Mouse (Mus musculus) midbrain, postnatal 0 days (tissue): ENCODE data around the gene Usp35. TPM values are rescaled to one million over a fixed set of nuclear protein-coding genes. Genes with fewer than 3 reads are reported as not detected.

Source experiments
- ATAC-seq: fragments of 200-750 bp; cut with Nextera tagmentation; 2 replicates; pipeline ENCODE4 v1.8.0; 2017; ENCODE audit warnings: moderate number of reproducible peaks, mild to moderate bottlenecking, moderate TSS enrichment, moderate library complexity; ENCODE audit not compliant: low FRiP score
- DNase-seq: peaks from one replicate; pipeline ENCODE4 v3.0.0-alpha.2; 2015; ENCODE audit warnings: low spot score
- H3K27ac ChIP-seq: fragments of 300-500 bp; sonication (generic); 2 replicates; pipeline ENCODE4 v1.5.1; 2014; ENCODE audit warnings: low read depth, mild to moderate bottlenecking, low read length, mixed read lengths
- H3K27me3 ChIP-seq: fragments of 300-500 bp; sonication (generic); 2 replicates; pipeline ENCODE4 v1.6.1; 2014; ENCODE audit warnings: low read length, control low read depth, mixed read lengths; ENCODE audit not compliant: insufficient read depth
- H3K36me3 ChIP-seq: fragments of 300-500 bp; sonication (generic); 2 replicates; pipeline ENCODE4 v1.6.1; 2014; ENCODE audit warnings: low read length, control low read depth, mixed read lengths; ENCODE audit not compliant: insufficient read depth
- H3K4me1 ChIP-seq: fragments of 300-500 bp; sonication (generic); 2 replicates; pipeline ENCODE4 v1.6.1; 2014; ENCODE audit warnings: mild to moderate bottlenecking, control low read depth, antibody characterized with exemption, low read length, mixed read lengths; ENCODE audit not compliant: insufficient read depth
- H3K4me2 ChIP-seq: fragments of 300-500 bp; sonication (generic); 2 replicates; pipeline ENCODE4 v1.6.1; 2014; ENCODE audit warnings: low read depth, mild to moderate bottlenecking, low read length, mixed read lengths; ENCODE audit not compliant: poor library complexity, severe bottlenecking
- H3K4me3 ChIP-seq: fragments of 300-500 bp; sonication (generic); 2 replicates; pipeline ENCODE4 v1.5.1; 2014; ENCODE audit warnings: low read depth, mild to moderate bottlenecking, low read length, moderate library complexity
- H3K9ac ChIP-seq: fragments of 300-500 bp; sonication (generic); replicated peaks from 2 replicates; pipeline ENCODE4 v1.6.1; 2014; ENCODE audit warnings: mild to moderate bottlenecking, low read length, moderate library complexity, mixed read lengths; ENCODE audit not compliant: poor library complexity, severe bottlenecking
- H3K9me3 ChIP-seq: fragments of 300-500 bp; sonication (generic); 2 replicates; pipeline ENCODE4 v1.6.1; 2016; ENCODE audit warnings: low read length, control low read depth
- CTCF ChIP-seq: IDR thresholded peaks from 2 replicates; pipeline ENCODE4 v1.5.1; 2016; ENCODE audit warnings: antibody characterized with exemption, mild to moderate bottlenecking
- WGBS: fragments of 180-500 bp; shearing (Covaris S2); extraction: QIAGEN DNeasy Blood & Tissue Kit; methylation state at CpG from one replicate; pipeline ENCODE4 v1.1.7; 2014; 5-methylcytosine and 5-hydroxymethylcytosine counted together
- polyA plus RNA-seq: library from polyadenylated mRNA; unstranded; fragments of >200 nt; fragmentation: Nextera tagmentation; extraction: Ambion mirVana; gene quantifications from 2 replicates; pipeline ENCODE4 v1.2.1, GENCODE M21; 2015
- total RNA-seq: library from RNA; depleted of rRNA; stranded (reverse); fragments of >200 nt; gene quantifications from 2 replicates; pipeline ENCODE4 v1.2.3, GENCODE M21; 2014

Gene Usp35
- total and polyA plus RNA-seq, 2 experiments from 2014 or later, result 2.9 to 13.4 TPM

GRCm38 (mm10) chr7:97328891-97329588 is 2.8 kb downstream of the Usp35 start:
- Histone ChIP-seq H3K9me3 (no peaks in the 10 kb centered on the region), H3K27ac (no peak overlapping the region; the same call in 1 of the 2 replicates), H3K4me3 (no peak overlapping the region), H3K36me3 (peaks cover 7% of the 10 kb centered on the region; the same call in 1 of the 2 replicates), H3K9ac (no peak overlapping the region; the same call in 1 of the 2 replicates), H3K27me3 (peaks cover 18% of the 10 kb centered on the region; the same call in 1 of the 2 replicates), H3K4me2 (peak overlapping the region; percentile 13; the same call in 1 of the 2 replicates), H3K4me1 (peaks cover 16% of the 10 kb centered on the region)
- DNase-seq (peak; percentile 49), ATAC-seq (no peak)
- WGBS, result 65% methylated on average over 13 of the region's 13 CpGs
- TF ChIP-seq CTCF, result no peak

- no peak for TF ChIP-seq CTCF
- H3K9me3 ChIP-seq, result no peaks in the 10 kb centered on the region
- no peak for ATAC-seq
- no peak overlapping the region for H3K4me3 ChIP-seq
- no peak for DNase-seq
- 91% methylated on average over 4 of the region's 4 CpGs for WGBS
- H3K9ac ChIP-seq, result no peak overlapping the region
- H3K36me3 ChIP-seq, result peaks cover 14% of the 10 kb centered on the region
- peaks cover 16% of the 10 kb centered on the region for H3K4me1 ChIP-seq
- no peak overlapping the region for H3K27ac ChIP-seq
- no peak overlapping the region for H3K4me2 ChIP-seq
- peaks cover 18% of the 10 kb centered on the region; the same call in 1 of the 2 replicates for H3K27me3 ChIP-seq
These were observed 4.4 kb downstream of the Usp35 start for GRCm38 (mm10) chr7:97327376-97327775.

GRCm38 (mm10) chr7:97325156-97325985 is 6.4 kb downstream of the Usp35 start:
- Histone ChIP-seq H3K4me2 (peak overlapping the region; percentile 43), H3K4me3 (peak overlapping the region; percentile 20; the same call in 1 of the 2 replicates), H3K27ac (no peak overlapping the region), H3K9me3 (no peaks in the 10 kb centered on the region), H3K9ac (no peak overlapping the region), H3K36me3 (peaks cover 19% of the 10 kb centered on the region), H3K4me1 (peaks cover 6% of the 10 kb centered on the region), H3K27me3 (peaks cover 18% of the 10 kb centered on the region; the same call in 1 of the 2 replicates)
- ATAC-seq, result peak; percentile 45
- TF ChIP-seq CTCF, result no peak
- WGBS, result 21% methylated on average over 80 of the region's 96 CpGs
- peak; percentile 33 for DNase-seq

GRCm38 (mm10) chr7:97324342-97324741 is 7.5 kb downstream of the Usp35 start:
- 92% methylated on average over 8 of the region's 8 CpGs for WGBS
- ATAC-seq (no peak), DNase-seq (no peak)
- Histone ChIP-seq H3K4me1 (peaks cover 5% of the 10 kb centered on the region; the same call in 1 of the 2 replicates), H3K9ac (no peak overlapping the region), H3K4me2 (no peak overlapping the region), H3K27me3 (peaks cover 18% of the 10 kb centered on the region; the same call in 1 of the 2 replicates), H3K36me3 (peaks cover 28% of the 10 kb centered on the region), H3K27ac (no peak overlapping the region), H3K4me3 (no peak overlapping the region), H3K9me3 (no peaks in the 10 kb centered on the region)
- no peak for TF ChIP-seq CTCF

GRCm38 (mm10) chr7:97317706-97318105 is 14.1 kb downstream of the Usp35 start:
- Histone ChIP-seq H3K27ac (no peak overlapping the region), H3K9me3 (no peaks in the 10 kb centered on the region), H3K36me3 (peaks cover 29% of the 10 kb centered on the region), H3K4me3 (no peak overlapping the region), H3K27me3 (no peaks in the 10 kb centered on the region), H3K9ac (no peak overlapping the region), H3K4me2 (no peak overlapping the region), H3K4me1 (no peaks in the 10 kb centered on the region)
- WGBS, result 76% methylated on average over 3 of the region's 3 CpGs
- DNase-seq, result no peak
- TF ChIP-seq CTCF, result no peak
- no peak for ATAC-seq
